Mouse (Mus musculus): Measurements from ENCODE around the gene Rhou. TPM values are rescaled to one million over a fixed set of nuclear protein-coding genes. Genes with fewer than 3 reads are reported as not detected.

Gene Rhou
- total RNA-seq, 2 experiments from 2014 or later: 4.8 to 6.0 TPM

GRCm38 (mm10) chr8:123648245-123649170, 5.2 kb upstream of the Rhou start:
- ATAC-seq (replicated peaks; ENCODE audit: poor library complexity, severe bottlenecking): no peak

- no peak for ATAC-seq (replicated peaks; ENCODE audit: poor library complexity, severe bottlenecking)
These were observed 4.2 kb upstream of the Rhou start for GRCm38 (mm10) chr8:123649483-123649882.

- ATAC-seq (replicated peaks; ENCODE audit: poor library complexity, severe bottlenecking): no peak
These were observed 2.2 kb upstream of the Rhou start for GRCm38 (mm10) chr8:123651390-123652098.

- ATAC-seq (replicated peaks; ENCODE audit: poor library complexity, severe bottlenecking): no peak
These were observed 1.1 kb upstream of the Rhou start for GRCm38 (mm10) chr8:123652641-123653040.

- 0 out of 2 replicates have a peak, but pooled peaks have one; percentile 12 for ATAC-seq (replicated peaks; ENCODE audit: poor library complexity, severe bottlenecking)
These were observed 353 bp downstream of the Rhou start for GRCm38 (mm10) chr8:123653994-123654569.

GRCm38 (mm10) chr8:123654763-123655162, 1.0 kb downstream of the Rhou start:
- ATAC-seq (replicated peaks; ENCODE audit: poor library complexity, severe bottlenecking): no peak

GRCm38 (mm10) chr8:123655351-123655779, 1.6 kb downstream of the Rhou start:
- ATAC-seq (replicated peaks; ENCODE audit: poor library complexity, severe bottlenecking): peak; percentile 44

GRCm38 (mm10) chr8:123657826-123658225, 4.1 kb downstream of the Rhou start:
- ATAC-seq (replicated peaks; ENCODE audit: poor library complexity, severe bottlenecking): no peak

GRCm38 (mm10) chr8:123659469-123660057, 5.8 kb downstream of the Rhou start:
- ATAC-seq (replicated peaks; ENCODE audit: poor library complexity, severe bottlenecking): no peak

- ATAC-seq (replicated peaks; ENCODE audit: poor library complexity, severe bottlenecking): peak; percentile 67
These were observed 7.8 kb downstream of the Rhou start for GRCm38 (mm10) chr8:123661515-123661914.

- no peak for ATAC-seq (replicated peaks; ENCODE audit: poor library complexity, severe bottlenecking)
These were observed 11.9 kb downstream of the Rhou start for GRCm38 (mm10) chr8:123665580-123665979.

- ATAC-seq (replicated peaks; ENCODE audit: poor library complexity, severe bottlenecking): no peak
These were observed 13.1 kb downstream of the Rhou start for GRCm38 (mm10) chr8:123666832-123667231.

GRCm38 (mm10) chr8:123668681-123669080, 15.0 kb downstream of the Rhou start:
- peak; percentile 65 for ATAC-seq (replicated peaks; ENCODE audit: poor library complexity, severe bottlenecking)

GRCm38 (mm10) chr8:123670766-123671165, 17.0 kb downstream of the Rhou start:
- no peak for ATAC-seq (replicated peaks; ENCODE audit: poor library complexity, severe bottlenecking)

GRCm38 (mm10) chr8:123671454-123671853, 17.7 kb downstream of the Rhou start:
- peak; percentile 21; the same call in 1 of the 2 replicates for ATAC-seq (replicated peaks; ENCODE audit: poor library complexity, severe bottlenecking)

- ATAC-seq (replicated peaks; ENCODE audit: poor library complexity, severe bottlenecking): peak; percentile 94
These were observed 18.9 kb downstream of the Rhou start for GRCm38 (mm10) chr8:123672648-123673047.

- no peak for ATAC-seq (replicated peaks; ENCODE audit: poor library complexity, severe bottlenecking)
These were observed 21.9 kb downstream of the Rhou start for GRCm38 (mm10) chr8:123675611-123676010.

GRCm38 (mm10) chr8:123678390-123678789, 24.7 kb downstream of the Rhou start:
- no peak for ATAC-seq (replicated peaks; ENCODE audit: poor library complexity, severe bottlenecking)

- peak; percentile 59 for ATAC-seq (replicated peaks; ENCODE audit: poor library complexity, severe bottlenecking)
These were observed 28.5 kb downstream of the Rhou start for GRCm38 (mm10) chr8:123682073-123682761.

- no peak for ATAC-seq (replicated peaks; ENCODE audit: poor library complexity, severe bottlenecking)
These were observed 29.6 kb downstream of the Rhou start for GRCm38 (mm10) chr8:123683321-123683720.

All from granulocyte monocyte progenitor cell, adult 5-6 weeks (primary cell).